Mouse (Mus musculus) CH12.LX (cell line): ENCODE results near the gene Pacs2. TPM values are rescaled to one million over a fixed set of nuclear protein-coding genes. Genes with fewer than 3 reads are reported as not detected.
A peak's percentile ranks its signal among the peaks of the same experiment; 100 is the strongest.

ENCODE experiments used
- DNase-seq: peaks from one replicate; pipeline ENCODE4 v3.0.0-alpha.2; 2013; ENCODE audit errors: extremely low read depth
- H3K27ac ChIP-seq: 2 replicates; pipeline ENCODE4 v1.5.1; 2012; ENCODE audit warnings: low read depth, mild to moderate bottlenecking, control low read depth, moderate library complexity; ENCODE audit not compliant: insufficient read depth
- H3K27me3 ChIP-seq: replicated peaks from 2 replicates; pipeline ENCODE3; 2012; ENCODE audit warnings: inconsistent platforms
- H3K36me3 ChIP-seq, 2 experiments: replicated peaks in 1 of 2; 2 replicates each; pipeline versions ENCODE3 to v1.6.1; 2012; ENCODE audit warnings: inconsistent platforms in 1 of 2, low read length in 1 of 2, mild to moderate bottlenecking in 1 of 2, mixed read lengths in 1 of 2, moderate library complexity in 1 of 2; ENCODE audit not compliant: control insufficient read depth in 1 of 2, insufficient read depth in 1 of 2
- H3K4me1 ChIP-seq, 2 experiments: 2 replicates each; pipeline ENCODE4 v1.6.1; 2012; ENCODE audit warnings: inconsistent platforms in 1 of 2, moderate library complexity in 1 of 2; ENCODE audit not compliant: insufficient read depth in 2 of 2, control insufficient read depth in 1 of 2
- H3K4me2 ChIP-seq: 2 replicates; pipeline ENCODE4 v1.6.1; 2012; ENCODE audit warnings: low read depth, mild to moderate bottlenecking, control low read depth; ENCODE audit not compliant: poor library complexity, insufficient read depth, severe bottlenecking
- H3K4me3 ChIP-seq, 3 experiments: fragments of 150-350 bp in 1 of 3; sonication (generic) in 1 of 3; replicated peaks in 1 of 3; 2 replicates each; pipeline versions ENCODE3 to v1.5.1; 2011 to 2012; ENCODE audit warnings: low read depth in 2 of 3, low read length in 2 of 3, mild to moderate bottlenecking in 2 of 3, moderate library complexity in 2 of 3, control low read depth in 1 of 3, improper control_type of control experiment in 1 of 3, inconsistent platforms in 1 of 3, mixed read lengths in 1 of 3; ENCODE audit not compliant: poor library complexity in 1 of 3
- H3K79me2 ChIP-seq: replicated peaks from 2 replicates; pipeline ENCODE4 v1.6.1; 2012; ENCODE audit warnings: mild to moderate bottlenecking, moderate library complexity; ENCODE audit not compliant: control insufficient read depth, poor library complexity, insufficient read depth, severe bottlenecking; ENCODE audit errors: extremely low read depth
- H3K9ac ChIP-seq: 2 replicates; pipeline ENCODE4 v1.6.1; 2012; ENCODE audit warnings: low read depth, mild to moderate bottlenecking, control low read depth, moderate library complexity; ENCODE audit not compliant: insufficient read depth
- H3K9me3 ChIP-seq: replicated peaks from 2 replicates; pipeline ENCODE3; 2012; ENCODE audit warnings: low read length, inconsistent platforms, mixed read lengths
- CHD1 ChIP-seq: IDR thresholded peaks from 2 replicates; pipeline ENCODE4 v1.6.1; 2012; ENCODE audit warnings: low read depth, low read length, improper control_type of control experiment, inconsistent platforms
- CHD2 ChIP-seq: IDR thresholded peaks from 2 replicates; pipeline ENCODE4 v1.6.1; 2011; ENCODE audit warnings: low read length, improper control_type of control experiment
- CTCF ChIP-seq, 2 experiments: IDR thresholded peaks in 1 of 2; conservative IDR thresholded peaks in 1 of 2; 2 replicates each; pipeline ENCODE4 v1.5.1; 2011 to 2012; ENCODE audit warnings: low read depth in 2 of 2, low read length in 2 of 2, improper control_type of control experiment in 1 of 2, inconsistent platforms in 1 of 2, mild to moderate bottlenecking in 1 of 2, moderate library complexity in 1 of 2
- JUN ChIP-seq: IDR thresholded peaks from 2 replicates; pipeline ENCODE4 v1.6.1; 2011; ENCODE audit warnings: low read depth, mild to moderate bottlenecking, low read length, improper control_type of control experiment, moderate library complexity; ENCODE audit not compliant: insufficient read depth
- KAT2A ChIP-seq: IDR thresholded peaks from 2 replicates; pipeline ENCODE4 v1.6.1; 2012; ENCODE audit warnings: low read length, improper control_type of control experiment, inconsistent platforms; ENCODE audit not compliant: insufficient replicate concordance
- MAFK ChIP-seq: IDR thresholded peaks from 2 replicates; pipeline ENCODE4 v1.6.1; 2011; ENCODE audit warnings: low read length, improper control_type of control experiment; ENCODE audit not compliant: insufficient replicate concordance
- MAX ChIP-seq: IDR thresholded peaks from 2 replicates; pipeline ENCODE4 v1.6.1; 2011; ENCODE audit warnings: low read length, improper control_type of control experiment
- MAZ ChIP-seq: IDR thresholded peaks from 2 replicates; pipeline ENCODE4 v1.6.1; 2012; ENCODE audit warnings: low read depth, mild to moderate bottlenecking, inconsistent platforms, low read length, improper control_type of control experiment, moderate library complexity
- NRF1 ChIP-seq: IDR thresholded peaks from 2 replicates; pipeline ENCODE4 v1.6.1; 2014; ENCODE audit warnings: low read depth, mild to moderate bottlenecking, inconsistent platforms, low read length, improper control_type of control experiment, moderate library complexity
- POLR2A ChIP-seq: IDR thresholded peaks from 2 replicates; pipeline ENCODE4 v1.6.1; 2011; ENCODE audit warnings: low read depth, mild to moderate bottlenecking, improper control_type of control experiment, low read length
- RCOR1 ChIP-seq: conservative IDR thresholded peaks from 2 replicates; pipeline ENCODE4 v1.6.1; 2012; ENCODE audit warnings: low read depth, mild to moderate bottlenecking, inconsistent platforms, low read length, improper control_type of control experiment
- TCF12 ChIP-seq: IDR thresholded peaks from 2 replicates; pipeline ENCODE4 v1.6.1; 2014; ENCODE audit warnings: low read depth, mild to moderate bottlenecking, inconsistent platforms, low read length, improper control_type of control experiment
- USF2 ChIP-seq: conservative IDR thresholded peaks from 2 replicates; pipeline ENCODE4 v1.6.1; 2011; ENCODE audit warnings: low read depth, low read length, improper control_type of control experiment
- ZNF384 ChIP-seq: IDR thresholded peaks from 2 replicates; pipeline ENCODE4 v1.6.1; 2012; ENCODE audit warnings: low read depth, low read length, improper control_type of control experiment, inconsistent platforms
- dilution Hi-C: fragments of 300-500 bp; cut with MboI; formaldehyde crosslinking; loops from 2 replicates; pipeline ENCODE4 v1.14.3; 2020; ENCODE audit warnings: low sequenced_read_pairs; ENCODE audit not compliant: extremely low pct_unique_long_range_greater_than_20kb, extremely low pct_ligation_motif_present
- in situ Hi-C: fragments of 300-500 bp; cut with MboI; formaldehyde crosslinking; loops from 3 replicates; pipeline ENCODE4 v1.14.3; 2019; ENCODE audit warnings: low sequenced_read_pairs, low pct_ligation_motif_present, low pct_unique_long_range_greater_than_20kb, mixed read lengths
- polyA plus RNA-seq: library from polyadenylated mRNA; unstranded; fragments of >175 nt; gene quantifications from 2 replicates; pipeline ENCODE4 v1.2.1, GENCODE M21; 2012; ENCODE audit warnings: low read depth; ENCODE audit not compliant: insufficient read length
- total RNA-seq, 2 experiments: library from RNA; depleted of rRNA; stranded (reverse); fragments of 300-350 nt in 1 of 2; fragments of >200 nt in 1 of 2; gene quantifications; 2 replicates each; pipeline ENCODE4 v1.2.3; 2012 to 2014

Pacs2 gene
- total and polyA plus RNA-seq, 3 experiments: 3.1 to 7.1 (median 7.0) TPM

DNA sequence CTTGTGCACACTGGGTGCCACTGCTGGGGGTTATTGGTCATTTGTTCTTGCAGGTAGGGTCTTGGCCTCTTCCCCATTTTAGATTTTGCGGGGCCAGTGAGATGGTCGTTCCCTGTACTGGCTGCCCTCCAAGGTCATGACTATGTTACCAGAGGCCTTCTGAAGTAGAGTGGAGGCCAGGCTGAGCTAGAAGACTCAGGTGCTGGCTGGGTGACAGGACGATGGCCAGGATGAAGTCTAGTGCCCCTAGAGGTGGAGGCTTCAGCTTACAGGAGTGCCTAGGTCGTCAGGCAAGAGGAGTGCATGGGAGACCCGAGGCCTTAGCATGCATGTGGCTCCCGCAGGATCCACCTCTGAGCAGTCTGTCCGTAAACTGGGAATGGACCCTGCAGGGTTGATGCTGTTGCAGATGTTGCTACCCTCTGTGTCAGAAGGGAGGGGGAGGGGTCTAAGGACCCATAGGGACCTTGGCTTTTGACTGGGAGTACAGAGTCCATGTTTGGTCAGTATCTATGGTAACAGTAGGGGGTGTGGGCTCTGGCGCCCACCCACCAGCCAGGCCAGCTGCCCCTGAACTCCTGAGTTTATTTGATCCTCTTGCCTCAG is 89.6 kb downstream of the Pacs2 start:
- no peak overlapping the region for H3K27ac ChIP-seq
- H3K4me1 ChIP-seq: peaks cover 21 to 53% of the 10 kb centered on the region in 2 experiments
- no peaks in the 10 kb centered on the region for H3K27me3 ChIP-seq
- no peaks in the 10 kb centered on the region for H3K9me3 ChIP-seq
- TF ChIP-seq KAT2A: no peak
- peak; percentile 12 to 55; a peak in 2 of 4 replicates for TF ChIP-seq CTCF (conservative IDR thresholded peaks at IDR 0.05 in 1 of 2, IDR thresholded peaks at IDR 0.05 in 1 of 2; ENCODE audit: low read depth in 2 of 2, low read length in 2 of 2)
- 0 out of 2 replicates have a peak, but pooled peaks have one; percentile 15 for TF ChIP-seq POLR2A
- no peak overlapping the region for H3K4me2 ChIP-seq
- H3K9ac ChIP-seq: no peak overlapping the region
- peak; percentile 40 for DNase-seq
- no peak overlapping the region for H3K4me3 ChIP-seq
- in situ Hi-C loops: no loop called here
- peaks cover 4 to 76% of the 10 kb centered on the region in 2 experiments for H3K36me3 ChIP-seq
- dilution Hi-C loops: no loop called here
- peaks cover 57% of the 10 kb centered on the region for H3K79me2 ChIP-seq

DNA sequence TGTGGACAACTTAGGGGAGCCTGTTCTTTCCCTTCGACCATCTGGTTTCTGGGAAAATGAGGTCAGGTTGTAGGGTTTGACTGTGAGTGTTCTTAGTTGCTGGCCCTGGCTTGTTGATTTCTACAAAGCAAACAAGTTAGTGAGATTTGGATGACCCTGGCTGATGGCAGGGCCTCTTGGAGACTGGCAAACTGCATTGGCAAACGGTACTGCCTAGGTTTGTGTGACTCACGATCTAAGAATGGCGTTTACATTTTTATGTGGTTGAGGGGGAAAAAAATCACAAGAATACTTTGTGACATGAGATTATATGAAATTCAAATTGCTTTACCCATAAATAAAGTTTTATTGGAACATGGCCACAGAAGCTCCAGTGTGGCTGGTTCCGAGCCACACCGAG is 92.1 kb downstream of the Pacs2 start:
- Histone ChIP-seq H3K4me3 (no peak overlapping the region), H3K27me3 (no peaks in the 10 kb centered on the region), H3K36me3 (peaks cover 7 to 77% of the 10 kb centered on the region in 2 experiments), H3K9ac (no peak overlapping the region), H3K27ac (no peak overlapping the region), H3K4me2 (no peak overlapping the region), H3K79me2 (peaks cover 54% of the 10 kb centered on the region), H3K4me1 (peaks cover 4 to 35% of the 10 kb centered on the region in 2 experiments; a peak in 2 of 4 replicates), H3K9me3 (no peaks in the 10 kb centered on the region)
- dilution Hi-C loops (no loop called here), in situ Hi-C loops (loop anchor here (5.0 kb wide), 1 partner anchor 34 kb away; the partner anchor contains the start of gene Tex22)
- DNase-seq: no peak
- TF ChIP-seq MAZ (no peak), KAT2A (no peak), TCF12 (no peak), USF2 (no peak), MAFK (no peak), CHD1 (no peak), ZNF384 (no peak), RCOR1 (no peak), CHD2 (no peak), MAX (no peak), NRF1 (no peak), JUN (no peak)
